Mouse (Mus musculus) heart, embryonic 12.5 days (tissue): ENCODE results near the gene Prss33. TPM values are rescaled to one million over a fixed set of nuclear protein-coding genes. Genes with fewer than 3 reads are reported as not detected.

Source experiments
- ATAC-seq: fragments of 200-750 bp; cut with Nextera tagmentation; 2 replicates; pipeline ENCODE4 v1.8.0; 2017; ENCODE audit warnings: moderate TSS enrichment, moderate library complexity; ENCODE audit not compliant: insufficient number of reproducible peaks, low FRiP score
- H3K27ac ChIP-seq: fragments of 300-500 bp; sonication (generic); 2 replicates; pipeline ENCODE4 v1.5.1; 2016; ENCODE audit warnings: mild to moderate bottlenecking, moderate library complexity; ENCODE audit not compliant: poor library complexity, severe bottlenecking
- H3K27me3 ChIP-seq: fragments of 300-500 bp; sonication (generic); replicated peaks from 2 replicates; pipeline ENCODE4 v1.6.1; 2016; ENCODE audit warnings: mild to moderate bottlenecking, moderate library complexity
- H3K36me3 ChIP-seq: fragments of 300-500 bp; sonication (generic); 2 replicates; pipeline ENCODE4 v1.6.1; 2016; ENCODE audit warnings: mild to moderate bottlenecking, moderate library complexity
- H3K4me1 ChIP-seq: fragments of 300-500 bp; sonication (generic); replicated peaks from 2 replicates; pipeline ENCODE4 v1.6.1; 2016; ENCODE audit warnings: mild to moderate bottlenecking
- H3K4me2 ChIP-seq: fragments of 300-500 bp; sonication (generic); 2 replicates; pipeline ENCODE4 v1.6.1; 2016; ENCODE audit warnings: mild to moderate bottlenecking, moderate library complexity
- H3K4me3 ChIP-seq: fragments of 300-500 bp; sonication (generic); 2 replicates; pipeline ENCODE4 v1.5.1; 2016; ENCODE audit warnings: mild to moderate bottlenecking
- H3K9ac ChIP-seq: fragments of 300-500 bp; sonication (generic); 2 replicates; pipeline ENCODE4 v1.6.1; 2016; ENCODE audit warnings: mild to moderate bottlenecking, moderate library complexity
- H3K9me3 ChIP-seq: fragments of 300-500 bp; sonication (generic); replicated peaks from 2 replicates; pipeline ENCODE4 v1.6.1; 2016; ENCODE audit warnings: mild to moderate bottlenecking, moderate library complexity
- WGBS: fragments of 180-500 bp; shearing (Covaris S2); methylation state at CpG from one replicate; pipeline ENCODE4 v1.1.7; 2016; 5-methylcytosine and 5-hydroxymethylcytosine counted together
- polyA plus RNA-seq: library from polyadenylated mRNA; unstranded; fragments of >200 nt; fragmentation: Nextera tagmentation; extraction: Ambion mirVana; gene quantifications from 2 replicates; pipeline ENCODE4 v1.2.1, GENCODE M21; 2016

Gene Prss33
- polyA plus RNA-seq, 1 experiment from 2014 or later = not detected

DNA sequence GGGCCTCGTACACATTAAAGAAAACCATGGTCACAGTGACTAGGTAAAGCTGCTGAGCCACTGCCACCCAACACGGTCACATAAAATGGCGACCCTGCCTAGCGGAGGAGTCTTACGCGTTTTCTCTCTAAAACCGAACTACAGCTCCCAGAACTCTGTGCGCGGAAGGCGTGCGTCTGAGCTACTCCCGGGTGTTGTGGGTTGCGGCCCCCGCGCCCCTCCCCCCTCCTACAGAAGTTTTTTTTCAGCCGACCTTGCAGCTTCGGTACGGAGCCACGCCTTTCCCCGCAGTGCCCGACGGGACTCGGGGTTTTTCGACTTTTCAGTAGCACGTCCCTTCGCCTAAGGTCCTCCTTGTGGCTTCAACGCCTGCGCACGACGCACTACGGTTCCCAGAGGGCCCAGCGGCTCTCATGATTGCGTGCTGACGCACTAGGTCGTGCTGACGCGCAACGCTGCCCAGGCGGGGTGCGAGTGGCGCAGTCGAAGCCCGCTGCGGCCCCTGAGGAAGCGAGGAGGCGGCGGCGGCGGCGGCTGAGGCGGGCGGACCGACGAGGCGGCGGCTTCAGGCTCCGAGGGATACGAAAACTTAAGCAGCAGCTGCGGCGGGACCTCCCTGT, 33.0 kb downstream of the Prss33 start:
- no peaks in the 10 kb centered on the region for H3K27me3 ChIP-seq
- peaks cover 12% of the 10 kb centered on the region for H3K36me3 ChIP-seq
- ATAC-seq = peak; percentile 98
- H3K9ac ChIP-seq = peak overlapping the region; percentile 100
- WGBS = under 1% methylated on average over 55 of the region's 60 CpGs
- peaks cover 21% of the 10 kb centered on the region for H3K4me1 ChIP-seq
- peak overlapping the region; percentile 97 for H3K27ac ChIP-seq
- H3K4me2 ChIP-seq = peak overlapping the region; percentile 92
- no peaks in the 10 kb centered on the region for H3K9me3 ChIP-seq
- peak overlapping the region; percentile 99 for H3K4me3 ChIP-seq

DNA sequence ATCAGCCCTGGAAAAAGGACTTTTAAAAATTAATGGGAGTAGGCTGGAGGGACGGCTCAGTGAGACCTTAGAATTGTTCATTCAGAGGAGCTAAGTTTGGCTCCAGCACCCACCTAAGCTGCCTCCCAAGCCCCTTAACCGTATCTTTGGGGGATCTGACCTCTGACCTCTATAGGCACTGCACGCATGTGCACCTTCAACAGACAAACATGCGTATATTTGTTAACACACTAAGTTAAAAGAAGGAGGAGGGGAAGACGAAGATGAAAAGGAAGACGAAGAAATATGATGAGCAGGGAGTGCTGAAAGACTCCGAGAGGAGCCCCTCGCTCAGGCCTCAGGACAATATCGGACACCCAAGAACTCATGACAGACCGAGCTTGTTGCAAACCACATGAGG, 34.2 kb downstream of the Prss33 start:
- H3K4me3 ChIP-seq = no peak overlapping the region
- H3K27me3 ChIP-seq = no peaks in the 10 kb centered on the region
- peaks cover 9% of the 10 kb centered on the region for H3K4me1 ChIP-seq
- H3K36me3 ChIP-seq = no peaks in the 10 kb centered on the region
- H3K27ac ChIP-seq = no peak overlapping the region
- H3K9ac ChIP-seq = no peak overlapping the region
- no peak for ATAC-seq
- WGBS = 92% methylated on average over 10 of the region's 10 CpGs
- no peaks in the 10 kb centered on the region for H3K9me3 ChIP-seq
- no peak overlapping the region for H3K4me2 ChIP-seq

DNA sequence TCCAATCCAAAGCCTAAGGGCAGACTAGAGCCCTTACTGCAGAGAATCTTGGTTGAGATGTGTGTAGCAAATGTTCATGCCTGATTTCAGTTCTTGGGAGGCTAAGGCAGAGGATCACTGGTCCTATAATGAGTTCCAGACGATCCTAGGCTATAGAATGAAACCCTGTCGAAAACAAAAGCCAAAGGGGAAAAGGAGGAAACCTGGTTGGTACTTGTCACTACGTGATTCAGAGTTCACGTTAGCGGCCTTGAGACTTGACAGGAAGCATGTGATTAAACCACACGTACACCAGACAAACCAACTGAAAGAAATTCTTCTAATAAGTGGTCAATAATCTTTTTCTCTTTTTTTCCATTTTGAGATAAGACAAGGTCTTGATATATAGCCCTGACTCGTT, 38.5 kb downstream of the Prss33 start:
- WGBS = 65% methylated on average over 7 of the region's 7 CpGs

DNA sequence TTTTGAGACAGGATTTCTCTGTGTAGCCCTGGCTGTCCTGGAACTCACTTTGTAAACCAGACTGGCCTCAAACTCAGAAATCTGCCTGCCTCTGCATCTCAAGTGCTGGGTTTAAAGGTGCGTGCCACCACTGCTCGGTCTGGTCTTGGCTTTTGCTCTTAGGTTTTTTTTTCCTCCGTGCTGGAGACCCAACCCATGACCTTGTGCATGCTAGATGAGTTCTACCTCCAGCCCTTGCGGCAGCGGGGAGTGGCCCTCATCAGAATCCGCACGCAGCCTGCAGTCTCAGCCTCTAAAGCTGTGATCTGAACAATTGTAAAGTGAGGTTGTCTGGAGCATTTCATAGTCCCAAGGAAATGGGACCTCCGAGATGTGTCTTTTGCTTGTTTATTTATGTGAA, 40.5 kb downstream of the Prss33 start:
- Histone ChIP-seq H3K27ac (no peak overlapping the region), H3K27me3 (no peaks in the 10 kb centered on the region), H3K4me3 (no peak overlapping the region), H3K4me2 (no peak overlapping the region), H3K36me3 (no peaks in the 10 kb centered on the region), H3K9me3 (no peaks in the 10 kb centered on the region), H3K4me1 (no peaks in the 10 kb centered on the region), H3K9ac (no peak overlapping the region)
- 91% methylated on average over 8 of the region's 8 CpGs for WGBS
- no peak for ATAC-seq

More for the DNA sequence above, 38.5 kb downstream of the Prss33 start:
- Histone ChIP-seq H3K4me2 (no peak overlapping the region), H3K36me3 (no peaks in the 10 kb centered on the region), H3K9ac (no peak overlapping the region), H3K9me3 (no peaks in the 10 kb centered on the region), H3K4me3 (no peak overlapping the region), H3K4me1 (no peaks in the 10 kb centered on the region), H3K27ac (no peak overlapping the region), H3K27me3 (no peaks in the 10 kb centered on the region)
- ATAC-seq = no peak

DNA sequence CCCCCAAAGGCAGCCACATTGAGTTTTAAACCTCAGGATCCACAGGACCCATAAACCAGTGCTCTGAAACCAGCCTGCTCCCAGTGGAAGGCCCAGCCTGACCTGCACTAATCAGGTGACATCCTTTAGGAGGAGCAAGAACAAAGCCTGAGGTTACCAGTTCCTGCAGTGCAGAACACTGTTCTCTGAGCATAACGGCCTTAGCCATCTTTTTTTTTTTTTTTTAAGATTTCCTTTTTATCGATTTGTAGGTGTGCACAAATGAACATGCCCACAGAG, 44.8 kb downstream of the Prss33 start:
- peak overlapping the region; percentile 83 for H3K9ac ChIP-seq
- 60% methylated on average over 2 of the region's 2 CpGs for WGBS
- no peaks in the 10 kb centered on the region for H3K9me3 ChIP-seq
- H3K36me3 ChIP-seq = no peaks in the 10 kb centered on the region
- H3K4me1 ChIP-seq = peaks cover 13% of the 10 kb centered on the region
- no peak overlapping the region for H3K27ac ChIP-seq
- ATAC-seq = peak; percentile 13; the same call in 1 of the 2 replicates
- H3K4me2 ChIP-seq = peak overlapping the region; percentile 76
- H3K27me3 ChIP-seq = no peaks in the 10 kb centered on the region
- H3K4me3 ChIP-seq = peak overlapping the region; percentile 50

DNA sequence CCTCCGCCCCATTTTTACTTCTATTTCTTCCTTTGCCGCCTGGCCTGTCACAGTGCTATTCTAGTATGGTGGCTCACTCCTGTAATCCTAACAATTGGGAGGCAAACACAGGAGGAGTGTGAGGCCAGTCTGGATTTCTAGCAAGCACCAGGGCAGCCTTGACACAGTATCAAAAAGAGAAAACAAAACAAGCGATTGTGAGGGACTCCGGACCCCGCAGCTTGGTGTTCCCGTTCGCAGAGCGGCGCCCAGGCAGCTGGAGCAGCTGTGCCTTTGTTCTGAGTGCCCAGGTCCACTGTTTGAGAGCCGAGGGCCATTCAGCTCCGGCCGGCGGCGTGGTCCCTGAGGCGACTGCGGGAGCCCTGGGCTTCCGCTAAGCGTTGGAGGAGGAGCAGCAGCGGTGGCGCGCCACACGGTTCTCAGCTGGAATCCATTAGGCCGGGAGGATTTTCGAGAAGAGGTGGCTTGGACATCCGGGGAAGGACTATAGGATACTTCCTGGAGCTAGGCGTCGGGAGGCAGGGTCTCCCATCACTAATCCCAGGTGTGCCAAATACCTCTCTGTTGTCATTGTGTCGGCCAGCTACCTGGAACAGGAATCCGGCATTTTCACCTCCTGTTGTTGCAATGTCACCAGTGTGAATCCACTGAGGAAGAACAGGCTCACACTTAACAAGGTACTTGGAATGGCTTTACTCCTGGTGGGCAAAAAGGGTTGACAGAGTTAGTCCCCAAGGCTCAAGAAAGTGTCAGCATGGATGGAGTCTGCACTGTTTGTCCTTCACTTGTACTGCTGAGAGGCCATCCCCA, 45.4 kb downstream of the Prss33 start, which contains the start of gene Srrm2:
TSS of gene Srrm2 (plus strand) at position 264 of the 810 bp plus-strand sequence.
- Histone ChIP-seq H3K27ac (peak within 1 kb of the TSS; percentile 81), H3K27me3 (no peaks in the 10 kb centered on the region), H3K9ac (peak within 1 kb of the TSS; percentile 83), H3K4me2 (peak within 1 kb of the TSS; percentile 76), H3K4me3 (peak within 1 kb of the TSS; percentile 50), H3K9me3 (no peaks in the 10 kb centered on the region), H3K4me1 (peaks cover 13% of the 10 kb centered on the region), H3K36me3 (no peaks in the 10 kb centered on the region)
- WGBS = 2% methylated on average over 29 of the region's 29 CpGs
- ATAC-seq = peak; percentile 60; the same call in 1 of the 2 replicates

DNA sequence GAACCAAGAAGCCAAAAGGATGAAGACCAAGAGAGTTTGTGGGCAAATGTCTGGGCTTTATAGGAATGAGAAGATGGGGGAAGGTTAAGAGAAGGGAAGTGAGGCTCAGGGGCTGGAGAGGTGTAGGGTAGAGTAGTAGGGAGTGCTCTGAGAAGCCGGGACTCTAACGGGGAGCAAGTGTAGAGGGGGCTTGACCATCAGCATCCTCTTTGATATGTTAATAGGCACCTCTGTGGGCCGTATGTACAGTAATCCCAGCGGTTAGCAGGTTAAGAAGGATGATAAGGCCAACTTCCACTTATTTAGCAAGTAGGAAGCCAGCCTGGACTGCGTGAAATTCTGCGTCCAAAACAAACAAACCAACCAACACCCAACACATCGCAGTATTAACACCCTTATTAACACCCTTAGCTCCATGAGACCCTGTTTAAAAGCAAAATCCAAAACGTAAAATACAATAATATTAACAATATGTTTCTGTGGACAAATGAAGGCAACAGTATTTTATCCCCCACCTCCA, 46.0 kb downstream of the Prss33 start:
- no peaks in the 10 kb centered on the region for H3K36me3 ChIP-seq
- H3K9ac ChIP-seq = peak overlapping the region; percentile 83
- H3K4me2 ChIP-seq = peak overlapping the region; percentile 76
- H3K27ac ChIP-seq = peak overlapping the region; percentile 81
- no peaks in the 10 kb centered on the region for H3K9me3 ChIP-seq
- H3K27me3 ChIP-seq = no peaks in the 10 kb centered on the region
- H3K4me3 ChIP-seq = peak overlapping the region; percentile 50
- no peak for ATAC-seq
- peaks cover 13% of the 10 kb centered on the region for H3K4me1 ChIP-seq
- WGBS = 11% methylated on average over 8 of the region's 8 CpGs

DNA sequence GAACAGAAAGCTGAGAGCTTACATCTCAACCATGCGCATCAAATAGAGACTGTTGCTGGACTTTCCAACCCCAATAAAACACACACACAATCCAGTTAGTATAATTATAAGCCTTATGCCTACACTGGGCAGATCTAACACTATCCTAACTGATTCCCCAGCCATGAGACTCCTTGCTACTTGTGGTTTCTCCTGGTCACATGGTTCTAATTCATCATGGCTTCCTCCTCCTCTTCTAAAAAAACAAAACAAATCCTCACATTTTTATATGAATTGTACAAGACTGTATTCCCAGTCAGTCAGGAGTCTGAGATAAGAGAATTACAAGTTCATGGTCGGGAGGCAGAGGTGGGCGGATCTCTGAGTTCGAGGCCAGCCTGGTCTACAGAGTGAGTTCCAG, 46.9 kb downstream of the Prss33 start:
- Histone ChIP-seq H3K4me2 (no peak overlapping the region), H3K9me3 (no peaks in the 10 kb centered on the region), H3K4me1 (peaks cover 13% of the 10 kb centered on the region), H3K36me3 (no peaks in the 10 kb centered on the region), H3K27ac (no peak overlapping the region), H3K9ac (no peak overlapping the region), H3K4me3 (no peak overlapping the region), H3K27me3 (no peaks in the 10 kb centered on the region)
- ATAC-seq = no peak
- WGBS = 77% methylated on average over 4 of the region's 4 CpGs

DNA sequence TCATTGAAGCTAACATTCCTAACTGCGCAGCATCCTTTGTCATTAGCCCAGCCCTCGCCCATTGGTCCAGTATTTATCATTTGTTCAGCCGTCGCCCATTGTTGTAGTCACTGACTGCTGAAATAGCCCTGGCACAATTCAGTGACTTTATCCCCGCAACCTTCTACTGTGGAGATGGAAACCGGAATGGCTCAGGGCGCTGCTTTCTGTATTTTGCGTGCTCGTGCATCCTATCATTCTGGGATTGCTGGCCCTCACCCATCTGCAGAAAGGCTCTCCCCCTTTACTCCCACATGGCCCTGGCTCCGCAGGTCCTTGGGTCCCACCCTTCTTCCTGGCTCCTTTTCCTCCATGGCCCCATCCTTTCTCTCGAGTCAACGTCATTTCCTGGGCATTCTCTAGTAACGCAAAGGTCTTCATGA, 49.3 kb downstream of the Prss33 start:
- Histone ChIP-seq H3K27ac (no peak overlapping the region), H3K27me3 (no peaks in the 10 kb centered on the region), H3K9ac (0 out of 2 replicates have a peak overlapping the region, but pooled peaks have one; percentile 1), H3K4me2 (peak overlapping the region; percentile 84), H3K36me3 (no peaks in the 10 kb centered on the region), H3K4me1 (peaks cover 13% of the 10 kb centered on the region), H3K4me3 (peak overlapping the region; percentile 56), H3K9me3 (no peaks in the 10 kb centered on the region)
- WGBS = 18% methylated on average over 13 of the region's 13 CpGs
- no peak for ATAC-seq

DNA sequence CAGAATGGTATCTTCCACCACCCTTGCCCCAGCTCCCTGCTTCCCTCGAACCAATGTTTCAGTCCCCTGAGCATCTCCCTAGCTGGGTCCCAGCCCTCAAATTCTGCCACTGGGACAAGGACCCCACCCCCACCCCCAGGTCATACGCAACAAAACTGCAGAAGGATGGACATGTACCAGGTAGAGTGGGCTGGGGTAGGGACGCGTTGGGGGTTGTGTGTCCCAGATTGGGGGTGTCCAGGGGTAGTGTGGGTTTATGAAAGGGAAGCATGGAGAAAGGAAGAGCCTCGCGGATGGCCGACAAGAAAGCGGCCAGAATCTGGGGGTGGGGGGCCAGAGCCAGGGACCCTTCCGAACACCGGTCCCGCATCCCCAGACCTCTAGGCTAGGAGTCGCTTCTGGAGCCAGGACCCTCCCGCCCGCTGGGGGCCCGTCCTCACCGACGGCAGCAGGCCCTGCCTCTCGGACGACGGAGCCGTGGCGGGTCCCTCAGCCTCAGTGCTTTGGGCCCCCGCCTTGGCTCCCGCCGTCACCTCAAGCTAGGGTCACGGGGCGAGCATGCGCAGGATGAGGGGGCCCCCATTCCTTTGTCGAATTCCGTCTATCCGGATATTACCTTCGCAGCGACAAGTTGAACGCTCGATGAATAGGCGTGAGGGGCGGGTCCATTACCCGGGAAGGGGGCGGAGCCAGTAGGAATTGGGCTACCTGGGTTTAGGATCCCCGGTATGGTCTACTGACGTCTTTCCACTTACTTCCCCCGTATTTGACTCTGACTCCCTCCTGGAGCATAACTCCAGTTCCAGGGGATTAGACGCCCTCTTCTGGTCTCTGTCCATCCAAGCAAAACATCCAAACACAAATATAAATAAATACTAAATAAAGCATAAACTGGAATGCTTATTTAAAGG, 50.0 kb downstream of the Prss33 start, which contains the start of gene Flywch2:
TSS of gene Flywch2 (minus strand) at position 521 of the 911 bp plus-strand sequence.
- Histone ChIP-seq H3K4me3 (peak within 1 kb of the TSS; percentile 56), H3K27ac (no peak within 1 kb of the TSS), H3K4me2 (peak within 1 kb of the TSS; percentile 84), H3K9me3 (no peaks in the 10 kb centered on the region), H3K27me3 (no peaks in the 10 kb centered on the region), H3K36me3 (no peaks in the 10 kb centered on the region), H3K4me1 (peaks cover 13% of the 10 kb centered on the region), H3K9ac (peak within 1 kb of the TSS; percentile 71)
- WGBS = 3% methylated on average over 43 of the region's 43 CpGs
- ATAC-seq = peak; percentile 70
